Mouse (Mus musculus) liver, embryonic 14.5 days (tissue): ENCODE results near the gene S100a10. TPM values are rescaled to one million over a fixed set of nuclear protein-coding genes. Genes with fewer than 3 reads are reported as not detected.
A peak's percentile ranks its signal among the peaks of the same experiment; 100 is the strongest.

Experiments used
- ATAC-seq: fragments of 200-750 bp; cut with Nextera tagmentation; 2 replicates; pipeline ENCODE4 v1.8.0; 2017; ENCODE audit warnings: moderate number of reproducible peaks, mild to moderate bottlenecking, moderate library complexity; ENCODE audit not compliant: insufficient read depth
- DNase-seq, 3 experiments: peaks; one replicate each; pipeline ENCODE4 v3.0.0-alpha.2; 2012 to 2013; ENCODE audit warnings: low read depth in 3 of 3, low spot score in 3 of 3
- H3K27ac ChIP-seq: fragments of 300-500 bp; sonication (generic); 2 replicates; pipeline ENCODE4 v1.5.1; 2014; ENCODE audit warnings: moderate library complexity, mild to moderate bottlenecking, control low read depth, inconsistent platforms
- H3K27me3 ChIP-seq: fragments of 300-500 bp; sonication (generic); 2 replicates; pipeline ENCODE4 v1.6.1; 2014; ENCODE audit warnings: mild to moderate bottlenecking, low read length, moderate library complexity; ENCODE audit not compliant: control insufficient read depth, insufficient read depth
- H3K36me3 ChIP-seq: fragments of 300-500 bp; sonication (generic); replicated peaks from 2 replicates; pipeline ENCODE4 v1.6.1; 2014; ENCODE audit warnings: low read depth; ENCODE audit not compliant: control insufficient read depth, insufficient read depth
- H3K4me1 ChIP-seq, 2 experiments: fragments of 200-500 bp in 1 of 2; fragments of 300-500 bp in 1 of 2; sonication (generic) in 1 of 2; replicated peaks; 2 replicates each; pipeline ENCODE4 v1.6.1; 2012 to 2014; ENCODE audit warnings: antibody characterized with exemption in 1 of 2, inconsistent platforms in 1 of 2, low read length in 1 of 2; ENCODE audit not compliant: control insufficient read depth in 2 of 2, insufficient read depth in 2 of 2
- H3K4me2 ChIP-seq: fragments of 300-500 bp; sonication (generic); 2 replicates; pipeline ENCODE4 v1.6.1; 2014; ENCODE audit warnings: low read depth, mild to moderate bottlenecking, control low read depth, moderate library complexity
- H3K4me3 ChIP-seq, 2 experiments: fragments of 200-500 bp in 1 of 2; fragments of 300-500 bp in 1 of 2; sonication (generic) in 1 of 2; 2 replicates each; pipeline ENCODE4 v1.5.1; 2012 to 2014; ENCODE audit warnings: low read depth in 2 of 2, low read length in 2 of 2, mild to moderate bottlenecking in 2 of 2, control low read depth in 1 of 2, inconsistent platforms in 1 of 2, moderate library complexity in 1 of 2; ENCODE audit not compliant: insufficient read depth in 1 of 2
- H3K9ac ChIP-seq: fragments of 300-500 bp; sonication (generic); replicated peaks from 2 replicates; pipeline ENCODE4 v1.6.1; 2014; ENCODE audit warnings: mild to moderate bottlenecking, control low read depth, moderate library complexity
- H3K9me3 ChIP-seq: fragments of 300-500 bp; sonication (generic); 2 replicates; pipeline ENCODE4 v1.6.1; 2016; ENCODE audit warnings: low read length, mixed read lengths; ENCODE audit not compliant: control insufficient read depth
- CTCF ChIP-seq: IDR thresholded peaks from 2 replicates; pipeline ENCODE4 v1.5.1; 2016; ENCODE audit warnings: antibody characterized with exemption, low read depth, control low read depth
- EP300 ChIP-seq: IDR thresholded peaks from 2 replicates; pipeline ENCODE4 v1.6.1; 2016; ENCODE audit warnings: antibody characterized with exemption, low read depth
- WGBS: fragments of 180-500 bp; shearing (Covaris S2); extraction: QIAGEN DNeasy Blood & Tissue Kit; methylation state at CpG from one replicate; pipeline ENCODE4 v1.1.7; 2014; ENCODE audit not compliant: insufficient replicate concordance; 5-methylcytosine and 5-hydroxymethylcytosine counted together
- polyA plus RNA-seq, 2 experiments: library from polyadenylated mRNA; depleted of rRNA in 1 of 2; stranded (reverse) in 1 of 2; unstranded in 1 of 2; fragments of >200 nt; fragmentation: Nextera tagmentation in 1 of 2; extraction: Ambion mirVana in 1 of 2; gene quantifications; 2 replicates each; pipeline versions ENCODE4 v1.2.1 to v1.2.3; 2012 to 2014

S100a10 gene
- polyA plus RNA-seq, 2 experiments, result 25.0 to 57.8 TPM

DNA sequence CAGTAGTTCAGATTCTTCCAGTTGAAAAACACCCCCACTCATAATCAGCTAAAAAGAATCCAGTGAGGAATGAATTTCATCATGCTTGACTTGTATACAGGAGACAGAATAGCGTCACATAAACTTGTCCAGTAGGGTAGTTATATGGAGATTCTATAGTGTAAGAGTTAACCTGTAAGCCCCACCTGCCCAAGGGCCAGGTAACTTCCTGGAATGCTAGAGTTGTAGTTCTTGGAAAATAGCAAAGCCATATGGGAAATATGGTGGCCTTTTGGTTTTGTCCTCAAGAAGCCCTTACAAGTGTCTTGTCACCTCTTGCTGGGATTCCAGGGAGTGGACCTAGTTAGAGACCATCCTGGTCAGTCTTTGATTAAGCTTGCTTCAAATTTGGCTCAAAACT, 41.8 kb downstream of the S100a10 start:
- Histone ChIP-seq H3K9ac (no peak overlapping the region), H3K9me3 (no peaks in the 10 kb centered on the region), H3K27me3 (no peaks in the 10 kb centered on the region), H3K36me3 (no peaks in the 10 kb centered on the region), H3K4me3 (no peak overlapping the region), H3K4me2 (no peak overlapping the region), H3K4me1 (peaks cover 0 to 3% of the 10 kb centered on the region in 2 experiments; a peak in 2 of 4 replicates), H3K27ac (no peak overlapping the region)
- no peak for DNase-seq
- no peak for ATAC-seq
- WGBS, result 61% methylated on average over 1 of the region's 1 CpGs
- TF ChIP-seq CTCF, result no peak
- no peak for TF ChIP-seq EP300

DNA sequence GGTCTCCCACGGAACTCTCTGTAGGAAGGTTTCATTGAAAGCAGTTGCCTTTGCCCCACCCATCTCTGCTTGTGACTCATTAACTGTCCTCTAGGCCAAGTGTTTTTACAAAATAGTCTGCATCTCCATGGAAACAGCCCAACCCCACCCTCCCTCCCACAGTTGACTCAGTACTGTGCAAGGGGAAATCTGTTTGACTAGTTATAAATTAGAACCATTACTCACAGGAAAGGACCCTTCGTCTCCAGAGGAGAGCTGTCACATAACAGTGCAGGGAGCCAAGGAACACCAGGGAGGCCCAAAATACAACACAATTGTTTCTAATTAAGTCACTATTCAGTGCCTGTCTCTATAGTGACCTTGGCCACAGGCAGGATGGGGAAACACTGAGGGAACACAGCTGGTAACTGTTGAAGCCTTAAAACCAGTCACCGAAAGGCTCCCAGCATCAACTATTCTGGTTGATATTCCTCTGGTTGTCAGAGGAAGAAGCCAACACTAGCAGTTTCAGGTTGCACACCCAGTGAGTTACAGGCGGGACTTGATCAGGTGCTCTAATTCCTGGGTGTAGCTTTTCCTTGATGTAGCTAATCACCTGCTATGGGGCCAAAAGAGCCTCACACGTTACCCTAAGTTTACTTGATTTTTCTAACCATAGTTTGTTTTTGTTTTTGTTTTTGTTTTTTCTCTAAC, 42.5 kb downstream of the S100a10 start:
- Histone ChIP-seq H3K36me3 (no peaks in the 10 kb centered on the region), H3K9ac (no peak overlapping the region), H3K4me3 (no peak overlapping the region), H3K27ac (no peak overlapping the region), H3K27me3 (no peaks in the 10 kb centered on the region), H3K4me1 (peaks cover 0 to 3% of the 10 kb centered on the region in 2 experiments; a peak in 2 of 4 replicates), H3K4me2 (no peak overlapping the region), H3K9me3 (no peaks in the 10 kb centered on the region)
- TF ChIP-seq EP300, result no peak
- no peak for TF ChIP-seq CTCF
- 38% methylated on average over 5 of the region's 5 CpGs for WGBS
- ATAC-seq (peak; percentile 60; the same call in 1 of the 2 replicates), DNase-seq (peak; percentile 14 to 46 (median 15))

DNA sequence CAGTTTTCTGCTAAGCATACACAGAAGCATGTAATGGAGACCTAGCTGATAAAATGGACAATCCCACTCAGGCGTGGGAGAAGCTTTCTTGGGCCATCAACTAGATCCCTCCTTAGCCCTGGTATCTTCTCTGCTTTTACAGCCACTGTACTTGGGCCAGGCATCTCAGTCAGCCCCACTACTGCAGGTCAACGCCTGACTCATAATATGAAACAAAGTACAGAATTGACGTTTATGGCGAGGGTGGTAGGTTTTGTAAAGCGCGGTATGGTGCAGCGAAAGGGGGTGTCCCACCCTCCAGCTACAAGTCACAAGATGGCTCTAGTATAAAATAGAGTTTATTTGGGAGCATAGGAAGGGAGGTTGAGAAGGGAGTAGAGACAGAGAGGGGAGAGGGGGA, 43.1 kb downstream of the S100a10 start:
- Histone ChIP-seq H3K27ac (no peak overlapping the region), H3K4me3 (no peak overlapping the region), H3K9me3 (no peaks in the 10 kb centered on the region), H3K36me3 (no peaks in the 10 kb centered on the region), H3K4me1 (peaks cover 0 to 3% of the 10 kb centered on the region in 2 experiments; a peak in 2 of 4 replicates), H3K4me2 (no peak overlapping the region), H3K27me3 (no peaks in the 10 kb centered on the region), H3K9ac (no peak overlapping the region)
- ATAC-seq (no peak), DNase-seq (no peak)
- TF ChIP-seq CTCF, result no peak
- no peak for TF ChIP-seq EP300
- 73% methylated on average over 7 of the region's 7 CpGs for WGBS

DNA sequence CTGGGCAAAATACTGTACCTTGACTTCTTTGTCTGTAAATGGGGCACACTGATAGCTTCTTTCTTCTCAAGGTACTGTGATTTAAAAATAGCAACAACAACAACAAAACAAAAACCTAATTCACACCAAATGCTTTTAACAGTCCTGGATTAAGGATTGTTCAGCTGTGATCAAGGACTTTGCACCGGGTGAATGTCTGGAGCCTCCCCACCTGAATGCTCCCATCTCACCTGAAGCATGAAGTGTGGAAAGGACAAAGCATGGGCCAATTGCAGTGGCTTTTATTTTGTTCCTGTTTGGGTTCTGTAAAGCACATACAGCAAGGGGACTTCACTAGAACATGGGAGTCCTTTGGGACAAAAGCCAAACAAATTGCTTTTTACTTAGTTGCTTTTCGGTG, 45.3 kb downstream of the S100a10 start:
- H3K27me3 ChIP-seq, result no peaks in the 10 kb centered on the region
- no peak overlapping the region for H3K27ac ChIP-seq
- peaks cover 0 to 3% of the 10 kb centered on the region in 2 experiments; a peak in 2 of 4 replicates for H3K4me1 ChIP-seq
- ATAC-seq (no peak), DNase-seq (no peak)
- H3K36me3 ChIP-seq, result no peaks in the 10 kb centered on the region
- no peaks in the 10 kb centered on the region for H3K9me3 ChIP-seq
- H3K4me2 ChIP-seq, result no peak overlapping the region
- no peak overlapping the region for H3K4me3 ChIP-seq
- TF ChIP-seq CTCF (no peak), EP300 (no peak)
- H3K9ac ChIP-seq, result no peak overlapping the region
- 79% methylated on average over 2 of the region's 2 CpGs for WGBS

DNA sequence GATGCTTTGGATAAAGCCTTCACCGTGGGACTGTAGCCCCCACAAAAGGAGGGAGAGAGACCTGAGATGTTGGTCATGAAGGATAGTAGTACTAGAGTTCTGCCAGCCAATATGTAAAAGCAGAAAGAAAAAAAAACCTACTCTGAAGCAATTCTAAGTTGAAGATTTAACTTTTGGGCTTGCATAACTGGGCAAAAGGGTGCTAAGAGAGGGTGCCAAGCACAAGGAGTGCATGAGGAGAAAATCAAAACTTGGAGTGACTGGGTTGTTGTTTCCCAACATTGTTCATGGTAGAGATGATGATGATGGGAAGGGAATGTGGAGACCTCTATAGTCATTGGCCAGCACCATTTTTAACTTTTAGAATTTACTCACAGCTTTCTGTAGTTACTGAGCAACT, 47.0 kb downstream of the S100a10 start:
- TF ChIP-seq EP300, result no peak
- no peak for TF ChIP-seq CTCF
- DNase-seq (no peak), ATAC-seq (no peak)
- H3K9me3 ChIP-seq, result no peaks in the 10 kb centered on the region
- H3K4me3 ChIP-seq, result no peak overlapping the region
- no peaks in the 10 kb centered on the region for H3K27me3 ChIP-seq
- no peak overlapping the region for H3K9ac ChIP-seq
- H3K4me2 ChIP-seq, result no peak overlapping the region
- H3K27ac ChIP-seq, result no peak overlapping the region
- peaks cover 0 to 3% of the 10 kb centered on the region in 2 experiments; a peak in 2 of 4 replicates for H3K4me1 ChIP-seq
- no peaks in the 10 kb centered on the region for H3K36me3 ChIP-seq
- 45% methylated on average over 1 of the region's 1 CpGs for WGBS
